Mouse (Mus musculus): Measurements from ENCODE around the gene Fstl4. TPM values are rescaled to one million over a fixed set of nuclear protein-coding genes. Genes with fewer than 3 reads are reported as not detected.

The Fstl4 gene
- polyA plus RNA-seq, 1 experiment from 2014 or later, result 5.7 TPM

DNA sequence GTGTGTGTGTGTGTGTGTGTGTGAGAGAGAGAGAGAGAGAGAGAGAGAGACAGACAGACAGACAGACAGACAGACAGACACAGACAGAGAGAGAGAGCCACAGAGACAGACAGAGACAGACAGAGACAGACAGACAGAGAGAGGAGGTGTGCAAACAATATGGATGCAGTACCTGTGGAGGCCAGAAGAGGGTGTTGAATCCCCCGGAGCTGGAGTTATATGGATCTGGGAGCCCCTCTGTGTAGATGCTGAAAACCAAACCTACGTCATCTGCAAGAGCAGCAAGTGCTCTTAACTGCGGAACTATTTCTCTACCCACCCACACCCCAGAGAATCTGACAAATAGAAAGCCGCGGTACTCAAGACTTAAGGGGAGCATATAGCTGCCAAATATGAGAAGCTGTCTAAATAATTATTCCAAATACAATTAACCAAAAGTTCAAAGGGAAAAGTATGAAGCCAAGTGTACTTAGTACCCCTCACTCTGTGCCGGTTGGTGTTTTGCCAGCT lies 247.6 kb downstream of the Fstl4 start:
- no peaks in the 10 kb centered on the region for H3K9me3 ChIP-seq (ENCODE audit: control insufficient read depth)
- H3K27me3 ChIP-seq (replicated peaks; ENCODE audit: control insufficient read depth, insufficient read depth, low read length), result no peaks in the 10 kb centered on the region
- 79% methylated on average over 6 of the region's 6 CpGs for WGBS
- H3K4me2 ChIP-seq (replicated peaks; ENCODE audit: low read depth), result no peak overlapping the region
- no peaks in the 10 kb centered on the region for H3K4me1 ChIP-seq (replicated peaks; ENCODE audit: control insufficient read depth, insufficient read depth, low read length)
- peak; percentile 47 for TF ChIP-seq CTCF (IDR thresholded peaks at IDR 0.05; ENCODE audit: low read depth)
- no peak overlapping the region for H3K9ac ChIP-seq (ENCODE audit: low read depth, low read length)
- ATAC-seq, result no peak
- no peak overlapping the region for H3K4me3 ChIP-seq (ENCODE audit: low read depth, low read length)
- H3K27ac ChIP-seq (ENCODE audit: low read depth, low read length), result no peak overlapping the region
- H3K36me3 ChIP-seq (ENCODE audit: control insufficient read depth, insufficient read depth), result no peaks in the 10 kb centered on the region

- no peaks in the 10 kb centered on the region for H3K9me3 ChIP-seq (ENCODE audit: control insufficient read depth)
- ATAC-seq, result no peak
- no peak overlapping the region for H3K4me3 ChIP-seq (ENCODE audit: low read depth, low read length)
- no peak overlapping the region for H3K9ac ChIP-seq (ENCODE audit: low read depth, low read length)
- no peak overlapping the region for H3K27ac ChIP-seq (ENCODE audit: low read depth, low read length)
- H3K4me1 ChIP-seq (replicated peaks; ENCODE audit: control insufficient read depth, insufficient read depth, low read length), result no peaks in the 10 kb centered on the region
- no peaks in the 10 kb centered on the region for H3K36me3 ChIP-seq (ENCODE audit: control insufficient read depth, insufficient read depth)
- H3K27me3 ChIP-seq (replicated peaks; ENCODE audit: control insufficient read depth, insufficient read depth, low read length), result no peaks in the 10 kb centered on the region
- no peak overlapping the region for H3K4me2 ChIP-seq (replicated peaks; ENCODE audit: low read depth)
- TF ChIP-seq CTCF (IDR thresholded peaks at IDR 0.05; ENCODE audit: low read depth), result no peak
- WGBS, result 81% methylated on average over 5 of the region's 5 CpGs
Measured at GRCm38 (mm10) chr11:53013906-53014305, 249.5 kb downstream of the Fstl4 start.

DNA sequence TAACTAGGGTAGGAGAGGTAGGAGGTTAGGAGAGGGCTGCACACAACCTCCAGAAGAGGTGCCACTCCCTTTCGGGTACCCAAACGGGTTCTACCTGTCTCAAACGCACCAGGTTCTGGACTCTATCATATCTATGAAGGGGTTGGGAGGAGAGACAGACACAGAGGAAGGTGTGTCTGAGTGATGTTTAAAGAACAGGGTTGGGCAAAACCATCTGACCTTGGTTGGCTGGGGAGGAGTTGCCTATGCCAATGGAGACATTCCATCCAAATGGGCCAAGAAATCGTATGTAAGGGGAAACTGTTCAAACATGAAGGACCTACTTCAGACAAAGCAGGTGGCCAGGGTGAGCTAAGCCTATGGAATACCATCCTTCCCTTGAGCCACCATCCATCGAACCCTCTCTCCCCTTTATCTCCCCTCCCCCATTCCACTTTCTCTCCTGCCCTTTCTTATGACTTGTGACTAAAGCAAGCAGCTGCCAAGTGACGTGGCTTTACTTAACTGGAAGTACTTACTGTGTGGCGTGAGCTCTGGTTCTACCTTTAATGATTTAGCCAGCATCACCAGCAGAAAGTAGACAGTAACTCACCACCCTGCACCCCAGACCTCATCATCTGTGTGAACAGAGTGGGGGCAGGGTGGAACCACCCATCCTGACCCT lies 252.1 kb downstream of the Fstl4 start:
- H3K36me3 ChIP-seq (ENCODE audit: control insufficient read depth, insufficient read depth), result no peaks in the 10 kb centered on the region
- H3K27me3 ChIP-seq (replicated peaks; ENCODE audit: control insufficient read depth, insufficient read depth, low read length), result no peaks in the 10 kb centered on the region
- no peak; the same call in 1 of the 2 replicates for ATAC-seq
- no peak overlapping the region for H3K9ac ChIP-seq (ENCODE audit: low read depth, low read length)
- 53% methylated on average over 7 of the region's 7 CpGs for whole genome bisulfite sequencing
- H3K4me2 ChIP-seq (replicated peaks; ENCODE audit: low read depth), result no peak overlapping the region
- H3K4me1 ChIP-seq (replicated peaks; ENCODE audit: control insufficient read depth, insufficient read depth, low read length), result no peaks in the 10 kb centered on the region
- H3K27ac ChIP-seq (ENCODE audit: low read depth, low read length), result no peak overlapping the region
- no peak overlapping the region for H3K4me3 ChIP-seq (ENCODE audit: low read depth, low read length)
- TF ChIP-seq CTCF (IDR thresholded peaks at IDR 0.05; ENCODE audit: low read depth), result no peak
- H3K9me3 ChIP-seq (ENCODE audit: control insufficient read depth), result no peaks in the 10 kb centered on the region

DNA sequence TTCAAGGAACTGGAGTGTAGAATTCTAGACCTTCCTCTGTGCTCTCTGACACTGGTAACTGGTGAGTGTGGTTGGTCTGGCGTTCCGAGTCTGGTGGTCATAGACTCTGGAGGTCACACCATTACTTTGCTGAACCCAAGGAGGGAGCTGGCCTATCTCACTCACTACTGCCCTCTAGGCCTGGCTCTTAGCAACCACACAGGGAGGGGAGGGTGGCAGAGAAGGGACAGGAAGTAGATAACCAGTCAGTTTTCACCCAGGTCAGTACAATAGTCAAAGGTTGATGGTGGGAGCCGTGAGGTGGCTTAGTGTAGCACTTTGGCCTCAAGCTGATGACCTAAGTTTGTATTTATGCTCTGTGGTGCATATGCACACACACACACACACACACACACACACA lies 255.1 kb downstream of the Fstl4 start:
- no peak overlapping the region for H3K9ac ChIP-seq (ENCODE audit: low read depth, low read length)
- H3K27ac ChIP-seq (ENCODE audit: low read depth, low read length), result no peak overlapping the region
- H3K4me1 ChIP-seq (replicated peaks; ENCODE audit: control insufficient read depth, insufficient read depth, low read length), result no peaks in the 10 kb centered on the region
- H3K4me3 ChIP-seq (ENCODE audit: low read depth, low read length), result no peak overlapping the region
- ATAC-seq, result peak; percentile 38; the same call in 1 of the 2 replicates
- WGBS, result 71% methylated on average over 3 of the region's 3 CpGs
- no peaks in the 10 kb centered on the region for H3K27me3 ChIP-seq (replicated peaks; ENCODE audit: control insufficient read depth, insufficient read depth, low read length)
- no peaks in the 10 kb centered on the region for H3K9me3 ChIP-seq (ENCODE audit: control insufficient read depth)
- H3K4me2 ChIP-seq (replicated peaks; ENCODE audit: low read depth), result no peak overlapping the region
- H3K36me3 ChIP-seq (ENCODE audit: control insufficient read depth, insufficient read depth), result no peaks in the 10 kb centered on the region
- peak; percentile 23 for TF ChIP-seq CTCF (IDR thresholded peaks at IDR 0.05; ENCODE audit: low read depth)

DNA sequence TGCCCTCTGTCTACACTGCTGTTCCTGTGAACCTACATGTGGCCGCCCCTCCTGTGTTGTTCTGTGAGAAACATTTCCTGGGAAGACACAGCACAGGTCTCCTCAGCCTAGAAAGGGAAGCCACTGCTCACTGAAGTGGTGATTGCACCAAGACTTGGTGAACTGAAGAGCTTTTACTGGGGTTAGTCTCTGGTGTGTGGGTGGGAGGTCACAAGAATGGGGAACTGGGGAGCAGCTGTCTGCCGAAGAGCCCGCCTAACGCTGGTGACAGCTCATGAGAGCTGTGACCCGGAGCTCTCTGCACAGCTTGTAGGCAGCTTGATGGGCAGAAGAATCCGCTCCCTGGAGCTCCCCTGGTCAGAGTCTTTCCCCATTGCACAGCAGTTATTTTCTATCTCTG lies 260.0 kb downstream of the Fstl4 start:
- WGBS, result 78% methylated on average over 6 of the region's 6 CpGs
- H3K36me3 ChIP-seq (ENCODE audit: control insufficient read depth, insufficient read depth), result no peaks in the 10 kb centered on the region
- TF ChIP-seq CTCF (IDR thresholded peaks at IDR 0.05; ENCODE audit: low read depth), result no peak
- H3K9ac ChIP-seq (ENCODE audit: low read depth, low read length), result no peak overlapping the region
- H3K4me1 ChIP-seq (replicated peaks; ENCODE audit: control insufficient read depth, insufficient read depth, low read length), result no peaks in the 10 kb centered on the region
- H3K4me3 ChIP-seq (ENCODE audit: low read depth, low read length), result no peak overlapping the region
- no peak for ATAC-seq
- H3K27me3 ChIP-seq (replicated peaks; ENCODE audit: control insufficient read depth, insufficient read depth, low read length), result no peaks in the 10 kb centered on the region
- no peaks in the 10 kb centered on the region for H3K9me3 ChIP-seq (ENCODE audit: control insufficient read depth)
- no peak overlapping the region for H3K27ac ChIP-seq (ENCODE audit: low read depth, low read length)
- H3K4me2 ChIP-seq (replicated peaks; ENCODE audit: low read depth), result no peak overlapping the region

- TF ChIP-seq CTCF (IDR thresholded peaks at IDR 0.05; ENCODE audit: low read depth), result no peak
- Histone ChIP-seq H3K9ac (ENCODE audit: low read depth, low read length) (no peak overlapping the region), H3K27ac (ENCODE audit: low read depth, low read length) (no peak overlapping the region), H3K27me3 (replicated peaks; ENCODE audit: control insufficient read depth, insufficient read depth, low read length) (no peaks in the 10 kb centered on the region), H3K4me2 (replicated peaks; ENCODE audit: low read depth) (no peak overlapping the region), H3K4me3 (ENCODE audit: low read depth, low read length) (no peak overlapping the region), H3K4me1 (replicated peaks; ENCODE audit: control insufficient read depth, insufficient read depth, low read length) (no peaks in the 10 kb centered on the region), H3K9me3 (ENCODE audit: control insufficient read depth) (no peaks in the 10 kb centered on the region), H3K36me3 (ENCODE audit: control insufficient read depth, insufficient read depth) (no peaks in the 10 kb centered on the region)
- WGBS, result 98% methylated on average over 6 of the region's 6 CpGs
- ATAC-seq, result no peak
Measured at GRCm38 (mm10) chr11:53025686-53026085, 261.3 kb downstream of the Fstl4 start.
